Mouse (Mus musculus): ENCODE measurements around the gene Grid2. TPM values are rescaled to one million over a fixed set of nuclear protein-coding genes. Genes with fewer than 3 reads are reported as not detected.

Grid2 gene
- polyA plus RNA-seq, 1 experiment, result not detected

GRCm38 (mm10) chr6:63877088-63877764 is 621.5 kb downstream of the Grid2 start:
- H3K4me3 ChIP-seq (replicated peaks), result no peak overlapping the region
- no peaks in the 10 kb centered on the region for H3K9me3 ChIP-seq
- H3K4me1 ChIP-seq, result no peaks in the 10 kb centered on the region
- TF ChIP-seq FLI1 (IDR thresholded peaks at IDR 0.05; ENCODE audit: low read length) (no peak), GATA1 (IDR thresholded peaks at IDR 0.05; ENCODE audit: borderline replicate concordance, low read length) (no peak)
- no peaks in the 10 kb centered on the region for H3K36me3 ChIP-seq (replicated peaks; ENCODE audit: low read length)
- H3K27me3 ChIP-seq (replicated peaks), result no peaks in the 10 kb centered on the region

- no peaks in the 10 kb centered on the region for H3K36me3 ChIP-seq (replicated peaks; ENCODE audit: low read length)
- no peak for TF ChIP-seq FLI1 (IDR thresholded peaks at IDR 0.05; ENCODE audit: low read length)
- no peak for TF ChIP-seq GATA1 (IDR thresholded peaks at IDR 0.05; ENCODE audit: borderline replicate concordance, low read length)
- H3K4me3 ChIP-seq (replicated peaks), result no peak overlapping the region
- H3K9me3 ChIP-seq, result no peaks in the 10 kb centered on the region
- H3K4me1 ChIP-seq, result no peaks in the 10 kb centered on the region
- H3K27me3 ChIP-seq (replicated peaks), result no peaks in the 10 kb centered on the region
These were observed 622.2 kb downstream of the Grid2 start for GRCm38 (mm10) chr6:63877765-63878345.

- no peaks in the 10 kb centered on the region for H3K4me1 ChIP-seq
- TF ChIP-seq GATA1 (IDR thresholded peaks at IDR 0.05; ENCODE audit: borderline replicate concordance, low read length) (no peak), FLI1 (IDR thresholded peaks at IDR 0.05; ENCODE audit: low read length) (no peak)
These were observed 639.0 kb downstream of the Grid2 start for GRCm38 (mm10) chr6:63894714-63895113.

GRCm38 (mm10) chr6:63898171-63898570 is 642.5 kb downstream of the Grid2 start:
- Histone ChIP-seq H3K36me3 (replicated peaks; ENCODE audit: low read length) (no peaks in the 10 kb centered on the region), H3K4me1 (no peaks in the 10 kb centered on the region), H3K4me3 (replicated peaks) (no peak overlapping the region), H3K9me3 (peaks cover 10% of the 10 kb centered on the region; the same call in 1 of the 2 replicates), H3K27me3 (replicated peaks) (no peaks in the 10 kb centered on the region)
- TF ChIP-seq GATA1 (IDR thresholded peaks at IDR 0.05; ENCODE audit: borderline replicate concordance, low read length), result no peak
- no peak for TF ChIP-seq FLI1 (IDR thresholded peaks at IDR 0.05; ENCODE audit: low read length)

More at GRCm38 (mm10) chr6:63894714-63895113, 639.0 kb downstream of the Grid2 start:
- peaks cover 10% of the 10 kb centered on the region; the same call in 1 of the 2 replicates for H3K9me3 ChIP-seq
- H3K4me3 ChIP-seq (replicated peaks), result no peak overlapping the region
- H3K36me3 ChIP-seq (replicated peaks; ENCODE audit: low read length), result no peaks in the 10 kb centered on the region
- H3K27me3 ChIP-seq (replicated peaks), result no peaks in the 10 kb centered on the region

GRCm38 (mm10) chr6:63917035-63917570 is 661.4 kb downstream of the Grid2 start:
- H3K9me3 ChIP-seq, result no peaks in the 10 kb centered on the region
- no peaks in the 10 kb centered on the region for H3K27me3 ChIP-seq (replicated peaks)
- H3K4me3 ChIP-seq (replicated peaks), result no peak overlapping the region
- TF ChIP-seq GATA1 (IDR thresholded peaks at IDR 0.05; ENCODE audit: borderline replicate concordance, low read length) (no peak), FLI1 (IDR thresholded peaks at IDR 0.05; ENCODE audit: low read length) (no peak)
- no peaks in the 10 kb centered on the region for H3K36me3 ChIP-seq (replicated peaks; ENCODE audit: low read length)
- H3K4me1 ChIP-seq, result no peaks in the 10 kb centered on the region

GRCm38 (mm10) chr6:63921951-63922350 is 666.3 kb downstream of the Grid2 start:
- no peak overlapping the region for H3K4me3 ChIP-seq (replicated peaks)
- H3K4me1 ChIP-seq, result no peaks in the 10 kb centered on the region
- H3K27me3 ChIP-seq (replicated peaks), result no peaks in the 10 kb centered on the region
- no peaks in the 10 kb centered on the region for H3K9me3 ChIP-seq
- no peak for TF ChIP-seq FLI1 (IDR thresholded peaks at IDR 0.05; ENCODE audit: low read length)
- TF ChIP-seq GATA1 (IDR thresholded peaks at IDR 0.05; ENCODE audit: borderline replicate concordance, low read length), result no peak
- no peaks in the 10 kb centered on the region for H3K36me3 ChIP-seq (replicated peaks; ENCODE audit: low read length)

- TF ChIP-seq GATA1 (IDR thresholded peaks at IDR 0.05; ENCODE audit: borderline replicate concordance, low read length) (no peak), FLI1 (IDR thresholded peaks at IDR 0.05; ENCODE audit: low read length) (no peak)
- Histone ChIP-seq H3K4me1 (no peaks in the 10 kb centered on the region), H3K9me3 (peaks cover 3% of the 10 kb centered on the region; the same call in 1 of the 2 replicates), H3K36me3 (replicated peaks; ENCODE audit: low read length) (no peaks in the 10 kb centered on the region), H3K27me3 (replicated peaks) (no peaks in the 10 kb centered on the region), H3K4me3 (replicated peaks) (no peak overlapping the region)
These were observed 675.5 kb downstream of the Grid2 start for GRCm38 (mm10) chr6:63931201-63931600.

GRCm38 (mm10) chr6:63946721-63947120 is 691.0 kb downstream of the Grid2 start:
- TF ChIP-seq FLI1 (IDR thresholded peaks at IDR 0.05; ENCODE audit: low read length), result no peak
- TF ChIP-seq GATA1 (IDR thresholded peaks at IDR 0.05; ENCODE audit: borderline replicate concordance, low read length), result no peak
- H3K36me3 ChIP-seq (replicated peaks; ENCODE audit: low read length), result no peaks in the 10 kb centered on the region
- no peaks in the 10 kb centered on the region for H3K9me3 ChIP-seq
- H3K27me3 ChIP-seq (replicated peaks), result no peaks in the 10 kb centered on the region
- H3K4me1 ChIP-seq, result no peaks in the 10 kb centered on the region
- H3K4me3 ChIP-seq (replicated peaks), result no peak overlapping the region

- no peaks in the 10 kb centered on the region for H3K36me3 ChIP-seq (replicated peaks; ENCODE audit: low read length)
- H3K9me3 ChIP-seq, result no peaks in the 10 kb centered on the region
- no peaks in the 10 kb centered on the region for H3K27me3 ChIP-seq (replicated peaks)
- no peak overlapping the region for H3K4me3 ChIP-seq (replicated peaks)
- no peaks in the 10 kb centered on the region for H3K4me1 ChIP-seq
- no peak for TF ChIP-seq FLI1 (IDR thresholded peaks at IDR 0.05; ENCODE audit: low read length)
These were observed 708.1 kb downstream of the Grid2 start for GRCm38 (mm10) chr6:63963789-63964188.

GRCm38 (mm10) chr6:63964269-63964668 is 708.6 kb downstream of the Grid2 start:
- Histone ChIP-seq H3K4me3 (replicated peaks) (no peak overlapping the region), H3K4me1 (no peaks in the 10 kb centered on the region), H3K36me3 (replicated peaks; ENCODE audit: low read length) (no peaks in the 10 kb centered on the region), H3K27me3 (replicated peaks) (no peaks in the 10 kb centered on the region), H3K9me3 (no peaks in the 10 kb centered on the region)
- TF ChIP-seq FLI1 (IDR thresholded peaks at IDR 0.05; ENCODE audit: low read length) (no peak), GATA1 (IDR thresholded peaks at IDR 0.05; ENCODE audit: borderline replicate concordance, low read length) (no peak)

Measured in megakaryocyte, embryonic 14.5 days (primary cell).